Mouse (Mus musculus) E14TG2a.4 (cell line): ENCODE measurements around the gene Pgp.
A peak's percentile ranks its signal among the peaks of the same experiment; 100 is the strongest.

Source experiments
- H3K27me3 ChIP-seq: 2 replicates; pipeline ENCODE4 v1.6.1; 2014; ENCODE audit warnings: low read length, control low read depth; ENCODE audit not compliant: insufficient read depth
- H3K36me3 ChIP-seq: 2 replicates; pipeline ENCODE4 v1.6.1; 2014; ENCODE audit warnings: low read length, control low read depth; ENCODE audit not compliant: insufficient read depth
- H3K4me1 ChIP-seq: replicated peaks from 2 replicates; pipeline ENCODE4 v1.6.1; 2014; ENCODE audit warnings: low read depth, low read length, control low read depth
- H3K4me3 ChIP-seq: replicated peaks from 2 replicates; pipeline ENCODE4 v1.5.1; 2014; ENCODE audit warnings: mild to moderate bottlenecking, low read length
- H3K9me3 ChIP-seq: 2 replicates; pipeline ENCODE4 v1.6.1; 2014; ENCODE audit warnings: low read length, control low read depth
- CTCF ChIP-seq: conservative IDR thresholded peaks from 2 replicates; pipeline ENCODE4 v1.5.1; 2014; ENCODE audit warnings: low read length
- NANOG ChIP-seq: IDR thresholded peaks from 2 replicates; pipeline ENCODE4 v1.6.1; 2014; ENCODE audit warnings: borderline replicate concordance, low read length, mixed read lengths
- POU5F1 ChIP-seq: IDR thresholded peaks from 2 replicates; pipeline ENCODE4 v1.6.1; 2014; ENCODE audit warnings: low read length, borderline replicate concordance

Gene Pgp

GRCm38 (mm10) chr17:24514270-24515257 lies 44.4 kb downstream of the Pgp start:
- Histone ChIP-seq H3K27me3 (no peaks in the 10 kb centered on the region), H3K36me3 (peaks cover 98% of the 10 kb centered on the region), H3K4me3 (peak overlapping the region; percentile 45), H3K4me1 (peaks cover 42% of the 10 kb centered on the region), H3K9me3 (no peaks in the 10 kb centered on the region)
- no peak for TF ChIP-seq CTCF
- TF ChIP-seq POU5F1, result no peak
- TF ChIP-seq NANOG, result no peak

- H3K27me3 ChIP-seq, result no peaks in the 10 kb centered on the region
- no peaks in the 10 kb centered on the region for H3K9me3 ChIP-seq
- no peak overlapping the region for H3K4me3 ChIP-seq
- peaks cover 39% of the 10 kb centered on the region for H3K4me1 ChIP-seq
- TF ChIP-seq NANOG (no peak), POU5F1 (no peak), CTCF (no peak)
- peaks cover 87% of the 10 kb centered on the region for H3K36me3 ChIP-seq
Measured at GRCm38 (mm10) chr17:24520450-24520849, 50.3 kb downstream of the Pgp start.
